Mouse (Mus musculus): Measurements from ENCODE around the gene Klf7. TPM values are rescaled to one million over a fixed set of nuclear protein-coding genes. Genes with fewer than 3 reads are reported as not detected.
"Not testable (repeated sequence)": the region's sequence is repeated elsewhere in the genome, so short reads cannot be mapped to it uniquely, and the experiment has no call there.

Gene Klf7
- 34.1 and 34.7 TPM in 2 replicates for total RNA-seq (2017)

DNA sequence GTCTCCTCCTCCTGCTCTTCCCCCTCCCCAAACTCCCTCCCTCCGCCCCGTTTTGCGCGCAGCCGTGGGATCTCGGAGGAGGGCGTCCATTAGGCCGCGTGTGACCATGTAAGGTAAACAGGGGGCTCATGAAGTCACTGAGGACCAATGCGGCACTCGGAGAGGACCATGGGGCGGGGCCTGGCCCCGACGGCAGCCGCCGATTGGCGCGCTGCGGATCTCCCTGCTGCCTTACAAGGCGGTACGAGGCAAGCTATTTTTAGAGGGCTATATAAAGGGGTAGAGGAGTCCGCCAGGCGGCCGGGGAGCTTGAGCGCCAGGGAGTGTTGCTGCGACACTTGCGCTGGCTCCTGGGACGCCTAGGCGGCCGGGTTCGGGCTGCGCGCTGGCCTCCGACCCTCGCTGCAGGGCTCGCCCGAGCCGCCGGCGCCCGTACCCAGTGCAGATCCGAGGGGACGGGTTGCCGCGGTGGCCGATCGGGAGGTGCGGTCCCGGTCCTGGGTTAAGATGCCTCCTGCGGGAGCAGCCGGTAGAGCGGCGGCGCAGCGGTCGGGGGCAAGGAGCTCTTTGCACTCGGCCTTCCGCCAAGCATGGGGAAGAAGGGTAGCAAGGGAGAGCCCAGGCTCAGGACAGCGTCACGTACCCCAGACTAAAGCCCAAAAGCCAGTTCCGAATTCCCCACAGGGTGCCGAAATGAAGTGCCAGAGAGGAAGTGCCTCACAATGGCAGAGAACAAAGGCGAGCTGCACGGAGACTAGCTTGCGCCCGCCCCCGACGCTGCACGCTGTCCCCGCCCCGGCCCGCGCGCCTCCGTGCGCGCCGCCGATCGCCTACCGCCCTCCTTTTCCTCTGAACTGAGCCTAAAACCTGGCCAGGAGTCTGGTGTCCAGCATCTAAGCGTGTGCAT, at the start of gene Klf7:
Gene Klf7, minus strand, starts transcription at position 724 of the 907 bp plus-strand sequence.
- ATAC-seq (ENCODE audit: extremely low read depth, insufficient number of reproducible peaks, low FRiP score, poor library complexity, severe bottlenecking), result peak; percentile 80

DNA sequence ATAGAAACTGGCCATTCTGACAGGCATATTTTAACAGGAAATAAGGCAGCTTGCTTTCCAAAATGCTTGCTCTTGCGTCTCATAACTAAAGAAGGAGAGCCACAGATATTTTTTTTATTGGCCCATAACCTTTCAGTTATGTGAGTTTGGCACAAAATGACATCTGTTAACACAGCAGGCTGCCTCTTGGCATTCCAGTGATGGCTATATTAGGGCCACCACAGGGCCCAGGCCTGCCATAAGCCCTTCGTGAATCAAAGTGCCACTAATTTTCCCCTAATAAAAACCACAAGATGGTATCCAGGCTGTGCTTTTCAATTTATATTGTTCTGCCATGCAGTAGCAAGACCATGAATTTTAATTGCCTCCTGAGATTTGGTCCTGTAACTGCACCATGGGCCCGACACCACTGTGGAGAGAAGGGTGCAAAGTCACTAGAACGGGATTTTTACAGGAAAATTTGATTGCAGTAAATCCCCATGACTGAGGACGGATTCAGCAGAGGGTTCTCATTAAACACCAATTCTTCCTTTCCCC, 42.5 kb upstream of the Klf7 start:
- no peak for ATAC-seq (ENCODE audit: extremely low read depth, insufficient number of reproducible peaks, low FRiP score, poor library complexity, severe bottlenecking)

DNA sequence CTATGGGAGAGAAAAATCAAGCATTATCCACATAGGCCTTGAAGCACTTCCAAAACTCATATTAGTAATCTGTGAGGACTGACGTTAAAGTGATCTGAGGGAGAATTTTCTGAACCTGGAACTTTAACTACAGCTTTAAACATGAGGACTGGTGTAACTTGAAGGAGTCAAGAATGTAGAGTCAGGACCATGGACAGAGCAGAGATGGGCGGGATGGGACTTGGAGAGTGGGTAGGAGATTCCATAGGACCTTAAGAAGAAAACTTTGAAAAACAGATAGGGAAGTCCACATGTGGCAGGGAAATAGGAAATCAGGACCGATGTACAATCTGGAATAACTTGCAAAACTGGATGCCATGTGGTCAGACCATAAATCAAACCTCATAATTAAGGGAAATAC, 36.7 kb upstream of the Klf7 start:
- ATAC-seq (ENCODE audit: extremely low read depth, insufficient number of reproducible peaks, low FRiP score, poor library complexity, severe bottlenecking), result no peak

DNA sequence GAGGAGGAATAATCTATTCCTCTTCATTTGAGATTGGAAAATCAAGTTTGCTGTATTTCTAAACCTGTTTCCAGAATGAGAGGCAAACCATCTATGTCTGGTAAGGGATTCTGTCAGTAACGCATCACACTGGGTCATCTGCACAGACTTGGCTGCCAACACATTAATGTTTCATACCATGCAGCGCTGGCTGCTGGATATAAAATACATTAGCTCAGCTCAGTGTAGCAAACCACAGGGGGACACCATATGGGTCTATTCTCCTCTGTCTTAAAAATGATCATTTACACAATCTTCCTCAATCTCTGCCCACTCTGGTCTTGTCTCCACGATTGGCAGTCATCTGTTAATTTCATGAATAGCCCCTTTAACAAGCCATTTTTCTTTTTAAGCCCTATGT, 27.1 kb upstream of the Klf7 start:
- ATAC-seq (ENCODE audit: extremely low read depth, insufficient number of reproducible peaks, low FRiP score, poor library complexity, severe bottlenecking), result no peak

DNA sequence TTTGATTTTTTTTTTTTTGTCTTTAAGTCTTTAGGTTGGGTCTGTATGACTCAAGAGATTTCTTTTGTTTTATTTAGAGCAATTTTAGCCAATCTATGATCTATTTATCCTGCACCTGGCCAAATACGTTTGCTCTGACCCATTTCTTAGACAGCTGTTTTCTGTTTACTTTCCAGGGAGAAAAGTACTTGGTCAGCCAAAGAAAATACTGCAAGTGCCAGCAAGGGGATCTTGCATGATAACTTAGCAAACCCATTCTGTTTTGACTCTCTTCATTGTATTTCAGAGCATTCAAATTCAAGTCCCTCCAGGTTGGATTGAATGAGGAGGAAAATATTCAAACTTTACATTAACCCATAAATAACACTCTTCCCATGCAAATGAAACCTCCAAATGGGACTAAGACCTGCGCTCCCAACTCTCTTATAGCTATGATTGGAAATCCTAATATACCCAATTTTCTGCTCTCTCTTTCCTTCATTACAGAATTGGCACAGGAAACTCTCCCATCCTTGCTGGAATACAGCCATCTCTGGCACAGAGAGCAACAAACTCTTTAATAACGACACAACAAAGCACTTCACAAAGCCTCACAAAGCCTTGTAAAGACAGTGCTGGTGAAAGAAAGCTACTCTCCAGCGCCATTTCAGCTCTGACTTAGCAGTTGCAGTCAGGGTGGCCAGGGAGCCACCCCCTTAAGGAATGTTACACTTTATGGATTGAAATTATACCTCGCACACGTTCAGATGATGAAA, 20.8 kb upstream of the Klf7 start:
- ATAC-seq (ENCODE audit: extremely low read depth, insufficient number of reproducible peaks, low FRiP score, poor library complexity, severe bottlenecking), result no peak

DNA sequence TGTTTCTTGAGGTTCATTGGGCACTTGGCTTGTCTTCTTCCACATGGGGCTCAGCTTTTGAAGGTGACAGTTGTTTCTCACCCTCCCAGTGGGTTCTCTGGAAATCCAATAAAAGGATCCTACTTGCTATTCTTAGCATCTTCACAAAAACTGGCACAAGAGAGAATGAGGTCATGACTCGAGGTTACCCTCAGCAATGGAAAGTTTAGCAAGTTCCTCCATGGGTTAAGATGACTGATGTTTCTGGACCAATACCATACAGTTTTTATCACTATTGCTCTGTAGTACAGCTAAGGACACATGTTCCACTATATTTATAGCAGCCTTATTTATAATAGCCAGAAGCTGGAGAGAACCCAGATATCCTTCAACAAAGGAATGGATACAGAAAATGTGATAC, 12.4 kb upstream of the Klf7 start:
- no peak for ATAC-seq (ENCODE audit: extremely low read depth, insufficient number of reproducible peaks, low FRiP score, poor library complexity, severe bottlenecking)

DNA sequence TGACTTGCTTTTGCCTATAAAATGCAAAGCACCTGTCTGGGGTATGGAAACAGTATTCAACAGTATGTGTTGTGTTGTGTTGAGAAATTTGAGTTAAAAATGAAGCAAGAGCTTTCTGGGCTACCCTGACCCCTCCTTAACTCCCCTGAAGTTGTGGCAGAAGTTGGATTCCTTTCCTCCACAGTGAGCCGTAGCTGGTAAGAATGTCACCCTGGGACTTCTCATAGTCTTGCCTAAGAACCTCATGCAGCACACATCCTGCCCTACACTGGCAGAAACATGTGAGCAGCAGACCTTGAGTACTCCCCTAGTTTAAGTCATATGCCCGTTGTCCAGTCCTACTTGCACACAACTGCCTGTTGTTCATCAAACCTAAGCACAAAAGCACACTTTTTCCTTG, 4.7 kb upstream of the Klf7 start:
- no peak for ATAC-seq (ENCODE audit: extremely low read depth, insufficient number of reproducible peaks, low FRiP score, poor library complexity, severe bottlenecking)

DNA sequence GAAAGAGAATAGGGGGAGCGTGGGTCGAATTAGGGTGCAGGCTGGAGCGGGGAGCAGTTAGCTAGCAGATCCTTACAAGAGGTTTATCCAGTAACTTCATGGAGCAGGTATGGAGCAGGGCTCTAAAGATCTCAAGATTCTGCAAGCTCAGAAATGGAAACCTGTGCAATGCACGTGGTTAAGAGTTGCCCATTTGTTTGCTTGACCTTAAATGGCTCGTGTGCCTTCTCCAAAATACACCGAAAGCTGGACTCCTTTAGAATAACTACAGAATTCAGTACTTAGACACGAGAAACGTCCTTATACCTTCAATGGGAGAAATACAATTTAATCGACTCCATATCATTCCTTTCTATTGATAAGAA, 366 bp upstream of the Klf7 start:
- no peak for ATAC-seq (ENCODE audit: extremely low read depth, insufficient number of reproducible peaks, low FRiP score, poor library complexity, severe bottlenecking)

DNA sequence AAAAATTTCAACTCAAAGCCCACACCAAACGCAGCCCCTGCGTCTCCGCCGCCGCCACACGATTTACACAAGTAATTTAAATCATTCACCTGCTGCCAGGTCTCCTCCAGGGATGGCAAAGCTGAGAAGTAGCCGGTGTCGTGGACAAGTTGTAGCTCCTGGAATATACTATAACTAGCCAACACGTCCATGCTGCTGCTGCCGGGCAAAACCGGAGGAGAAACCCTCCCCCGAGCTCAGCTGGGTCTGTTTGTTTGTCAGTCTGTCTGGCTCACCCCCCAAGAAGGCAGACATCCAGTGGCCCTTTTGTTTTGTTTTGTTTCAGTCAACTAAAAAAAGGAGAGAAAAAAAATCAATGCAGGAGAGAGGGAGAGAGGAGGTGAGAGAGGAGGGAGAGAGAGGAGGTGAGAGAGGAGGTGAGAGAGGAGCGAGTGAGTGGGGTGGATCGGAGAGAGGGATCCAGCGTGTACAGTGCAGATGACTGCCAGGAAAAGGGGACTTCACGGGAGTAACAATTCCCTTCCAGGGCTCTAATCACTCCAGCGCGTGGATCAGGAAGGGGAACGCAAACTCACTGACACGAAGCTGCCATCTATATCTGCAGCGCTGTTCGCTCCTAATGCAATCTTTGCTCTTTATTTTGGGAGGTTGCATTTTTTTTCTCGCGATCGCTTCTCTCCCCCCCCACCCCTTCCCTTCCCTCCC, 1.1 kb downstream of the Klf7 start:
- ATAC-seq (ENCODE audit: extremely low read depth, insufficient number of reproducible peaks, low FRiP score, poor library complexity, severe bottlenecking), result peak; percentile 0; the same call in 1 of the 2 replicates

DNA sequence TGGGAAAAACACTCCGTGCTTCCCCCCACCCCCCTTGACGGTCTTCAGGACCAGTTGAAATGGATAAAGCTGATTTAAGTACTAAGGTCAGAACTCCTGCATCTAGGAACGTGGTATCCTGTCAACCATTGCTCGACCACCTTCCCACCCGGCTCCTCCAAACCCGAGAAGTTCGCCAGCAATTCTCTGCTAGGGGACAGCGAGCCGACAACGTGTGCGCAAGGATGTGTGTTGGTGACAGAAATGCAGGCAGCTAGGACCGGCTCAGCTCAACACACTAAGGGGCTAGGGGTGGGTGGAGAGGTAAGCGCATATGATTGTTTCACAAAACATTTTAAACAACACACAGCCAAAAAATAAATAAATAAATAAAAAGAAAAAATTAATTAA, 1.7 kb downstream of the Klf7 start:
- no peak for ATAC-seq (ENCODE audit: extremely low read depth, insufficient number of reproducible peaks, low FRiP score, poor library complexity, severe bottlenecking)

DNA sequence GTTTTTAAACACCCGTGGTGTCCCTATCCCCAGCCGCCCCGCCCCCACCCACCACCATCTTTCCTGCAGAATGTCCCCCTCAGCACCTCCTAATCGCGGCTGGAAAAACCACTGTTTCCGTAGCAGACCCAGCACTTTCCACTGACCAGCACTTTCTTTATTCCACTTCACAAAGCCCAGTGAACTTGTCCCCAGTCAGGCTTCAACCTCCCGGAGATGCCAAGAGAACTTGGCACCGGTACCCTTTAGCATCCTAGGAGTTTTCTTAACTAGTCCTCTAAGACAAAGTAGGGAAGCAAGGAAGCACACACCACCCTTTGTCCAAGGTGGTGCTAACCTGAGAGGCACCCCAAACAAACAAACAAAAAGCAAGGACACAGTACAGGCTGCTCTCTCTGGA, 2.2 kb downstream of the Klf7 start:
- no peak for ATAC-seq (ENCODE audit: extremely low read depth, insufficient number of reproducible peaks, low FRiP score, poor library complexity, severe bottlenecking)

DNA sequence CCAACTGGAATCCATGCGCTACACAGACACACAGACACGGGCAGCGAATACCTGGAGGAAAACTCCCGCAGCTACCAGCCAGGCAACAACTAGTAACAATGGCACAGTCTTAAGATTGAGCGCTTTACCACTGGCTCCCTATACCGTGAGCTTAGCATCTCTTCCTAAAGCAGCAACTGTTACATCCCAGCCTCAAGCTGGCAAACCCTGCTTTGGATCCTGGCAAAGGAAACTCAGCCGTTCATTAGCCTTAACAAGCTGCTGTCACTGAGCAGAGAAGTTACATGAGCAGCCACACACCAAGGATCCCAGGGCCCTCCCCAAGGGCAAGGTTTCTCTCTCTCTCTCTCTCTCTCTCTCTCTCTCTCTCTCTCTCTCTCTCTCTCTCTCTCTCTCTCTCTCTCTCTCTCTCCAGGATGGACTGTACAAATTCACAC, 2.7 kb downstream of the Klf7 start:
- ATAC-seq (ENCODE audit: extremely low read depth, insufficient number of reproducible peaks, low FRiP score, poor library complexity, severe bottlenecking), result no peak

DNA sequence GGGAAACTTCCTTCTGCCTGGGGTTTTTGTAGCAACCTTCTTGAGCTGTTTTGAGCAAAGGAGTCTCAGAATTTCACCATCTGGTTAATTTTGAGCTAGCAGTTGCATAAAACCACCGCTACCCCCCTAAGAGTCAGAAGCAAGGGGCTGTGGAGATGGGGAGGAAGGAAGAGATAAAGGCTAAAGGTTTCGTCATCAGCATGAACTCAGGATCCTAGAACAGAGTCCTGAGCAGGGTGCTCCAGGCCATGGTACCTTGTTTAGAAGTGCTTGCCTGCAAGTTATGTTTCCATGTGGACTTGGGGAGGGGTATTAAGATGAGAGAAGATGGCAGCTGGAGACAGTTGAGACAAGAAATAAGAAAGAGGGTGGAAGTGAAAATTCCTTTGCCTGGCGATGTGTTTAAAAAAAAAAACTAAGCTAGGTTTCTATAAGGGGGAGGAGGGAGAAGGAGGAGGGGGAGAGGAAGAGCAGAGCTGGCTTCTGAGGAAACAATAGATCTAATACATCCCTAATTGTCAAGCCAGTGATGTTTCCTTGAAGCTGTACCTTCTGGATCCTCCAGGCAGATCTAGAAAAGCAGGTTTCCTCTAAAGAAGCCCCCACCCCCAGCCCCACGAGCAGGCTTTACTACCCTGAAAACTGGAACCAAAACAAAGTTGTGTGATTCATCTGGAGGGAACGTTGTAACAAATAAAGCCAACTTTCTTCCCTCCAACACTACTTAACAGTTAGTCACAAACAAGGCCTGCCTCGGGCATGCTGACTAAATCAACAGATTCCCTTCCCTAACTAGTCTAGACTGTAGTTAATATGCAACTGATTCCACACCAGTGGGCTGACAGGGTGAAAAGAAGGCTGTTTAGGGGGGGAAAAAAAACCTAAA, 3.6 kb downstream of the Klf7 start:
- no peak for ATAC-seq (ENCODE audit: extremely low read depth, insufficient number of reproducible peaks, low FRiP score, poor library complexity, severe bottlenecking)

DNA sequence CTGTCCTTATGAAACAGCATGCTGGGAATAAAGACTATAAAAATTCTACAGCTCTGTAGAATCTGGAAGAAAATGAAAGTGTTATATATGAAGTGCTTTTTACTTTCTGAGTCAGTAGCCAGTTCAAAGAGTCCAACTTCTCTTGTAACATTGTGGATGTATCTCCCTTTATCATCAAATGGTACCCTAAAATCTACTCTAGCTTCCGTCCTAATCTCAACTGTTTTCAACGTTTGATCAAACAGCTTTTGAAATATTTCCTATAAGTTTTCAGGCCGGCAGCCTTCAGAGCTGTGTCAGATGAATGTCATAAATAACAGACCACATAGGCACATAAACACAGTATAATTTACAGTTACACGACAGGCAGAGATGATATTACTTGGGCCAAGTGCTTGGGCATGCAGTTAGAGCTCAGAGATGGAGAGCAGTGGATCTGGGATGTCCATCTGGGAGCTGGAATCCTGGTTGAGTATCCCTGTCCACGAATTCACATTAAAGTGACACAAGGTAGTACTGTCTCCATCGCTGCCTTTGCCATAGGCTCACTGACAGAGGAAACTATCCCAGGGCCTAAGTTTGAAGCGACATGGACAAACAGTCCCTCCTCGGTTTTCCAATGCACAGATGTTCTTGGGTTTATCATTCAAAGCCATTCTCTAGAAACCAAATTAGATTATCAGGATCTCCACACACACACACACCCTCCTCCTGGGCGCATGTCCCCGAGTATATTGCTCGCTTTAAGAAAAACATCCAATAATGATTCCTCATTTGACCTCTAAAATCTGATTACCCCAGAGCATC, 4.4 kb downstream of the Klf7 start:
- ATAC-seq (ENCODE audit: extremely low read depth, insufficient number of reproducible peaks, low FRiP score, poor library complexity, severe bottlenecking), result no peak

DNA sequence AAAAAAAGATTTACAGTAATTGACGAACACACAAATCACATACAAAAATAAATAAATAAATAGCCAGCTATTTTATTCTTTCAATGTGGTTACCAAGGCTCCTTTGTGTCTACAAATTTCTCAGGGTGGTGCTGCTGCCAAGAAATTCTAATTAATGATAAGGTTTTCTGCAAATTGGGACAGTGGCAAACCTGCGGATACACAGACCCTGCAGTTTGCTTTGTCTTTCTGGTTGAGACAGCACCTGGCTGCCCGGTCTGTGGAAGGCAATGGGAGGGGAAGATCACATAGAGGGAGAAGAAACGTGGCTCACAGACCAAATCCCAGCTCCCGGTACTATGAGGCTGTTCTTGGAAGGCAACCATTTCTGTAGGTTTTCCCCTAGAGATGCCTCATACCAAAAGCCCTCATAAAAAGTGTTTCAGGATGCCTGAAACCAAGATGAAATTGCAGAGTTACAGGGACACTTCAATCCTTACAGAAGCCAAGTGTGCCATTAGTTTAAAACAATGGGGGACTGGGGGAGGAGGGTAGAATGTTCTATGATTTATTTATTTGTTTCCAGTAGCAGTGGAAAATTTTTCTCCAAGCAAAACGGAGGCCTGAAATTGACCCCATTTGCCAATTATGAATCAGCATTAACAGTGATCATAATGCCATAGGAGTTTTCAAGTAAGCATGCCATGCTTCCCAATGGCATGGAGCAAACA, 5.2 kb downstream of the Klf7 start:
- ATAC-seq (ENCODE audit: extremely low read depth, insufficient number of reproducible peaks, low FRiP score, poor library complexity, severe bottlenecking), result no peak

DNA sequence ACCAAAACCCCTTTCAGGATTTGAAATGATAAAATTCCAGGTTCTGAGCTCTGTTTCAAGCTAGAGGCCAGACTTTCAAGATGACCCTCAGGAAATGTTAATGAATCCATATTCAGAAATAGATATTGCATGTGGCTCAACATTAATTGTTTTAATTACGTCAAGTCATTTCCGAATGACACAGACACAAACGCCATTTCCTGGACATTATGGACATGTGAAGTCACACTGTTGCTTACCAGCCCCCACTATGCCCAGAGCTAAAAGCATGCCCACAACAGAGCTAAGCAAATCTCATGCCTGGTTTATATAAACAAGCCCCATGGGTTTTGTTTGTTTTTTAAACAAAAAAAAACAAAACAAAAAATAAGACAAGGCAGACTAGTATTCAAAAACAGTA, 7.5 kb downstream of the Klf7 start:
- no peak for ATAC-seq (ENCODE audit: extremely low read depth, insufficient number of reproducible peaks, low FRiP score, poor library complexity, severe bottlenecking)

DNA sequence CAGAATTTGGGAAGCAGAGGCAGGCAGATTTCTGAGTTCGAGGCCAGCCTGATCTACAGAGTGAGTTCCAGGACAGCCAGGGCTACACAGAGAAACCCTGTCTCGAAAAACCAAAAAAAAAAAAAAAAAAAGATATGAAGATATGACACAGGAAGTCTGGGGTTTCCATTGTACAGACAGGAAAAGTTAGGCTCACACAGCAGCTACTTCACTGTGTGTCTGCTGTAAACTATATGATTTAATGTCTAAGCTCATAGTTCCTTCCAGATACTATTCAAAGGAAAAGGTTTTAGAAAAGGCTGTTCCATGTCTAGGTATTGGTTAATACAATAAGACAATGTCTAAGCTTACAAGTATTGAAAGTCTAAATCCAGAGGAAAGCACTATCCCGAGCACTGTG, 13.4 kb downstream of the Klf7 start:
- not testable (repeated sequence) for ATAC-seq (ENCODE audit: extremely low read depth, insufficient number of reproducible peaks, low FRiP score, poor library complexity, severe bottlenecking)

Measured in neutrophil, adult 5-6 weeks (primary cell).